Mouse (Mus musculus) B cell, adult 62 days (primary cell): ENCODE results near the gene Foxred2. TPM values are rescaled to one million over a fixed set of nuclear protein-coding genes. Genes with fewer than 3 reads are reported as not detected.

ENCODE experiments used
- total RNA-seq: library from RNA; stranded (reverse); gene quantifications from 4 replicates; pipeline ENCODE4 v1.2.4, GENCODE M21; 2023

Foxred2 gene
- 9.8 to 11.6 TPM (median 10.9 TPM) in 4 replicates for total RNA-seq

DNA sequence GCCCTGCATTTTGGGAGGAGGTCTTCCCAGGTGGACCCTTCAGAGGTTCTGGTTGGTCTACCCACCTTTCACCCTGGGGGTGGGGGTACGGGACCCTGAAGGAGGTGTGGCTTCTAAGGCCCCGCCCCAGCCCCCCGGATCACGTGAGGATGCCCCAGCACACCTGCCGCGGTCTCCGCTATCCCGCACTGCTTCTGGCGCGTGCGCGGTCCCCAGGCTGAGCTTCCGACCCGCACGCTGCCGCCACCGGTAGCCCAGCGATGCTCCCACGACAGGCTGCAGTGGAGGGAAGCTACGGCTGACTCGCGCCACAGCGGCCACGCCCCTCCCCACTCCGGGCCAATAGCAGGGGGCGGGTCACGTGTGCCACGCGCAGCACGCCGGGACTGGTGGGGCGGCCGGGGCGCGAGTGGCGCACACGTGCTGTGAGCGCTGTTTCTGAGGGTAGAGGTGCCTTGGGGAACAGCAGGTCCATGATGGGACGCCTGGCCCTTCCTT, at the start of gene Foxred2:
Gene Foxred2, minus strand, starts transcription at position 319 of the 498 bp plus-strand sequence.

DNA sequence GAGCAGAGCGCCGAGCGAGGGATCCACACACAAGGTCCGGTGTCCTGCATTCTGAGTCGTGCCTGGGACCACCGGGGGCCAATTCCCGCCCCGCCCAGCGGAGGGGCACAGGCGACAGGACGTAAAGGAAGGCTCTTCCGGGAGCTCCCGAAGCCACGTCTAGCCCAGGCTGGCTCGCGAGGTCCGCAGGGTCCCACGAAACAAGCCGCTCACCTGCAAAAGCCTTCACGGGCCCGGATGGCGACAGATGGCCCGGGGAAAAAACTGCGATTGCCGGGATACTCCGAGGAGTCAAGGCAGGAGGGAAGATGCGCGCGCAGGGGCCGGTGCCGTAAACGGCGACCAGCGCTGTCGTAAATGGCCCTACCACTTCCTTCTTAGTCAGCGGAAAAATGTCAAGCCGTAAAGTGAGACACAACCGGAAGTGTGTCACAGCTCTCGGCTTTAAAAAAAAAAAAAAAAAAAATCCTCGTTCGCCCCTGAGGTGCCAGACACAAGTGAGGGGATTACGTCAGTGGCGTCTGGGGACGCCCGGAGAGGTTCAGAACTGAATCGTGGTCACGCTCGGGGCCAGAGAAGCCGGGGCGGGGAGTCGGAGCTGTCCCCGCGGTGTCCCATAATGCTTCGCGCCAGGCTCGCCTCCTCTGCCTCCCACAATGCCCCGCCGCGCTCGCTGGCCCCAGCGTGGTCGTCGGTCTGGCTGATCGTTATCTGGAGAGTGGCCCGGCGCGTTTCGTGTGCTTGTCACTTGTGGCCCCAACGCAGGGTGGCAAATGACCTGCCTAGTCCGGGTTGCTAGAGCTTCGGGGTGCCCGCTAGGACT, 14.2 kb upstream of the Foxred2 start, which contains the start of gene Eif3d:
Gene Eif3d, minus strand, starts transcription at position 344 of the 823 bp plus-strand sequence.

DNA sequence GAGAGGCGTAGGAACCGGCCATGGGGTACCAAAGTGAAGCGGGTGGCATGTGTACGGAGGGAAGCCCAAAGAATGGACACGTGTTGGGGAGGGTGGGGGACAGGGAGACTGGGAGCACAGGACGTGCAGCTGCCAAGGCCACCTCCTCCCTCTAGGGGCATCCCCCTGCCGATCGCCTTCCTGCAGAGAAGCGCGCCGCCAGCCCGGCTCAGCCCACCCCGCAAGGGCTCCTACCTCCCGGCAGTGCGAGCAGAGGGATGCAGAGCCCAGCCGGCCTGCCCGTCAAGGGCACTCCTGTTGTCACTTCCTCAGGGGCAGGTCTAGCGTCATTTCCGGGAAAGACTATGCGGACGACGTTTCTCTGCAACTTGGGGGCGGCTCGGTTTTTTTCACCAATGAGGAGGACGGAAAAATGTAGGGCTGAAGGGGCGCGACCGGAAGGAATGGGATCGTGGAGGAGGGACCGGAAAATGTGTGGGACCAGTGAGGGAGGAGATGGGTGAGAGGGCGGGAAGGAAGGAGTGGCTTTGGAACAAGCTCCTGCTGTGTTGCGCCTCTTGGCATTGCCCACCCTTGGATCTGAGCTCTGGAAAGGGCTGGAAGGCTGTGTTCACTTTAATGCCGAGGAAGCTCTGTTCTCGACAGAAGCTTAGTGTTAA, 27.7 kb downstream of the Foxred2 start, which contains the start of gene Txn2:
Gene Txn2, minus strand, starts transcription at position 334 of the 659 bp plus-strand sequence.

Other genes with a start within 250 kb of the Foxred2 start
- gene Apol9b, start 227.7 kb downstream of the Foxred2 start, total RNA-seq: not detected in 4 replicates
- 8.1 to 12.6 TPM (median 10.2 TPM) in 4 replicates for gene Apol8, start 199.7 kb downstream of the Foxred2 start, total RNA-seq
- gene Myh9, start 114.5 kb downstream of the Foxred2 start, total RNA-seq: 754 to 822 TPM (median 807 TPM) in 4 replicates
- gene Txn2, start 27.7 kb downstream of the Foxred2 start, total RNA-seq: 78.2 to 91.2 TPM (median 90.6 TPM) in 4 replicates
- 149 to 164 TPM (median 160 TPM) in 4 replicates for gene Eif3d, start 14.1 kb upstream of the Foxred2 start, total RNA-seq
- gene Cacng2, start 163.3 kb upstream of the Foxred2 start, total RNA-seq: not detected in 4 replicates
- gene Ift27, start 217.4 kb upstream of the Foxred2 start, total RNA-seq: 31.4 to 39.8 TPM (median 35.4 TPM) in 4 replicates
- gene Pvalb, start 249.7 kb upstream of the Foxred2 start, total RNA-seq: not detected in 4 replicates